Mouse (Mus musculus): Measurements from ENCODE around the gene Emilin1.
"Not testable (repeated sequence)": the region's sequence is repeated elsewhere in the genome, so short reads cannot be mapped to it uniquely, and the experiment has no call there.

Gene Emilin1

GRCm38 (mm10) chr5:30913060-30913841, at the start of gene Emilin1:
TSS of gene Emilin1 (plus strand) at chr5:30913402.
- in situ Hi-C loops (cut with MboI; ENCODE audit: low pct_unique_long_range_greater_than_20kb in 1 of 2, low sequenced_read_pairs in 2 of 2, unreplicated experiment in 1 of 2), result no loop called here

GRCm38 (mm10) chr5:30863852-30864251, 49.4 kb upstream of the Emilin1 start:
- in situ Hi-C loops (cut with MboI; ENCODE audit: low pct_unique_long_range_greater_than_20kb in 1 of 2, low sequenced_read_pairs in 2 of 2, unreplicated experiment in 1 of 2), result no loop called here

GRCm38 (mm10) chr5:30864322-30864721, 48.9 kb upstream of the Emilin1 start:
- in situ Hi-C loops (cut with MboI; ENCODE audit: low pct_unique_long_range_greater_than_20kb in 1 of 2, low sequenced_read_pairs in 2 of 2, unreplicated experiment in 1 of 2), result no loop called here

GRCm38 (mm10) chr5:30866871-30867270, 46.3 kb upstream of the Emilin1 start:
- in situ Hi-C loops (cut with MboI; ENCODE audit: low pct_unique_long_range_greater_than_20kb in 1 of 2, low sequenced_read_pairs in 2 of 2, unreplicated experiment in 1 of 2), result no loop called here

- in situ Hi-C loops (cut with MboI; ENCODE audit: low pct_unique_long_range_greater_than_20kb in 1 of 2, low sequenced_read_pairs in 2 of 2, unreplicated experiment in 1 of 2), result no loop called here
These were observed 45.5 kb upstream of the Emilin1 start, which contains the start of gene Tmem214 for GRCm38 (mm10) chr5:30867712-30868111. TSS of gene Tmem214 (plus strand) at chr5:30868012.

- in situ Hi-C loops (cut with MboI; ENCODE audit: low pct_unique_long_range_greater_than_20kb in 1 of 2, low sequenced_read_pairs in 2 of 2, unreplicated experiment in 1 of 2), result no loop called here
These were observed 44.2 kb upstream of the Emilin1 start for GRCm38 (mm10) chr5:30868981-30869380.

GRCm38 (mm10) chr5:30869405-30870130, 43.6 kb upstream of the Emilin1 start:
- in situ Hi-C loops (cut with MboI; ENCODE audit: low pct_unique_long_range_greater_than_20kb in 1 of 2, low sequenced_read_pairs in 2 of 2, unreplicated experiment in 1 of 2), result no loop called here

- in situ Hi-C loops (cut with MboI; ENCODE audit: low pct_unique_long_range_greater_than_20kb in 1 of 2, low sequenced_read_pairs in 2 of 2, unreplicated experiment in 1 of 2), result no loop called here
These were observed 43.1 kb upstream of the Emilin1 start for GRCm38 (mm10) chr5:30870131-30870406.

GRCm38 (mm10) chr5:30872574-30872973, 40.6 kb upstream of the Emilin1 start:
- in situ Hi-C loops (cut with MboI; ENCODE audit: low pct_unique_long_range_greater_than_20kb in 1 of 2, low sequenced_read_pairs in 2 of 2, unreplicated experiment in 1 of 2), result no loop called here

- in situ Hi-C loops (cut with MboI; ENCODE audit: low pct_unique_long_range_greater_than_20kb in 1 of 2, low sequenced_read_pairs in 2 of 2, unreplicated experiment in 1 of 2), result no loop called here
These were observed 38.8 kb upstream of the Emilin1 start for GRCm38 (mm10) chr5:30874365-30874764.

GRCm38 (mm10) chr5:30878616-30879015, 34.6 kb upstream of the Emilin1 start:
- in situ Hi-C loops (cut with MboI; ENCODE audit: low pct_unique_long_range_greater_than_20kb in 1 of 2, low sequenced_read_pairs in 2 of 2, unreplicated experiment in 1 of 2), result no loop called here

- in situ Hi-C loops (cut with MboI; ENCODE audit: low pct_unique_long_range_greater_than_20kb in 1 of 2, low sequenced_read_pairs in 2 of 2, unreplicated experiment in 1 of 2), result no loop called here
These were observed 33.8 kb upstream of the Emilin1 start for GRCm38 (mm10) chr5:30879347-30879943.

GRCm38 (mm10) chr5:30881839-30882238, 31.4 kb upstream of the Emilin1 start:
- in situ Hi-C loops (cut with MboI; ENCODE audit: low pct_unique_long_range_greater_than_20kb in 1 of 2, low sequenced_read_pairs in 2 of 2, unreplicated experiment in 1 of 2), result not testable (repeated sequence)

- in situ Hi-C loops (cut with MboI; ENCODE audit: low pct_unique_long_range_greater_than_20kb in 1 of 2, low sequenced_read_pairs in 2 of 2, unreplicated experiment in 1 of 2), result no loop called here
These were observed 27.0 kb upstream of the Emilin1 start for GRCm38 (mm10) chr5:30886209-30886608.

- in situ Hi-C loops (cut with MboI; ENCODE audit: low pct_unique_long_range_greater_than_20kb in 1 of 2, low sequenced_read_pairs in 2 of 2, unreplicated experiment in 1 of 2), result no loop called here
These were observed 26.5 kb upstream of the Emilin1 start for GRCm38 (mm10) chr5:30886731-30887130.

- in situ Hi-C loops (cut with MboI; ENCODE audit: low pct_unique_long_range_greater_than_20kb in 1 of 2, low sequenced_read_pairs in 2 of 2, unreplicated experiment in 1 of 2), result no loop called here
These were observed 25.9 kb upstream of the Emilin1 start for GRCm38 (mm10) chr5:30887331-30887761.

- in situ Hi-C loops (cut with MboI; ENCODE audit: low pct_unique_long_range_greater_than_20kb in 1 of 2, low sequenced_read_pairs in 2 of 2, unreplicated experiment in 1 of 2), result no loop called here
These were observed 25.3 kb upstream of the Emilin1 start for GRCm38 (mm10) chr5:30887858-30888336.

- in situ Hi-C loops (cut with MboI; ENCODE audit: low pct_unique_long_range_greater_than_20kb in 1 of 2, low sequenced_read_pairs in 2 of 2, unreplicated experiment in 1 of 2), result no loop called here
These were observed 24.7 kb upstream of the Emilin1 start, which contains the start of gene Agbl5 for GRCm38 (mm10) chr5:30888337-30889087. TSS of gene Agbl5 (plus strand) at chr5:30888694.

Measured in mouse embryonic stem cell (cell line).